Mouse (Mus musculus) liver, adult 2 months (tissue): ENCODE results near the gene Dennd2a.
A peak's percentile ranks its signal among the peaks of the same experiment; 100 is the strongest.

Source experiments
- CTCF ChIP-seq: fragments of 200-500 bp; IDR thresholded peaks from 2 replicates; pipeline ENCODE4 v1.5.1; 2011; ENCODE audit warnings: low read depth, low read length, control low read depth
- POLR2A ChIP-seq: fragments of 200-500 bp; IDR thresholded peaks from 2 replicates; pipeline ENCODE4 v1.6.1; 2011; ENCODE audit warnings: low read length, control low read depth; ENCODE audit not compliant: insufficient read depth; ENCODE audit errors: extremely low read depth

- TF ChIP-seq POLR2A = no peak
- peak; percentile 66 for TF ChIP-seq CTCF
Measured at GRCm38 (mm10) chr6:39415762-39416161, 141.9 kb downstream of the Dennd2a start.
